Mouse (Mus musculus): ENCODE measurements around the gene Cd63. TPM values are rescaled to one million over a fixed set of nuclear protein-coding genes. Genes with fewer than 3 reads are reported as not detected.

The Cd63 gene
- polyA plus RNA-seq, 1 experiment from 2014 or later, result 195 TPM

DNA sequence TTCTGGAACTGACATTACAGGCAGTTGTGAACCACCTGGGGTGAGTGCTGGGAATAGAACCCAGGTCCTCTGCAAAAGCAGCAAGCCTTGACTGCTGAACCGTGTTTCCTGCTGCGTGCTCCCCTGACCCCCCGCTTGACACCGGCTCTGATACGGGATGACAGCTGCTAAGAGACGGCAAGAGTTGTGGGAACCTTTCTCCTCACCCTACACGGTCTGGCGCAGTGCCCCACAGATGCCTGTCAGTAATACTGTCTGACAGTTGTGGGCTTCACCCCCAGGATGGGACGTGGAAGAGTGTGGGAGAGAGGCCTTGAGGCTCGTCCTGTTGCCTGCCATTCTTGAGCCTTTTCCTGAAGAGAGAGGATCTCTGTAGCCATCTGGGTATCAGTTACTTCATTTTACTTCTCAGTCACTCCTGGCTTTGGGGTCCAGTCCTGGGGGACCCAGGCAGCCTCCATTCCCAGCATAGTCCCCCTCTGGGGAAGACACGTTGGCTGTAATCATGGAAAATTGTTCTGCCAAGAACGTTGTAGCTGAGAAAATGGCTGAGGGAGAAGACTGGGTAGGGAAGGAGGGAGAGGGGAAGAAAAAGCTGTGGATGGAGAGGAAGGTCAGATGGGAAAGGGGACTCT lies 37.1 kb downstream of the Cd63 start:
- Histone ChIP-seq H3K36me3 (no peaks in the 10 kb centered on the region), H3K27ac (replicated peaks) (no peak overlapping the region), H3K9me3 (replicated peaks) (no peaks in the 10 kb centered on the region), H3K4me1 (peaks cover 19% of the 10 kb centered on the region), H3K4me3 (no peak overlapping the region), H3K27me3 (ENCODE audit: low read depth, poor library complexity, severe bottlenecking) (peaks cover 38% of the 10 kb centered on the region)
- DNase-seq (ENCODE audit: low spot score), result no peak
- WGBS, result 73% methylated on average over 12 of the region's 12 CpGs

DNA sequence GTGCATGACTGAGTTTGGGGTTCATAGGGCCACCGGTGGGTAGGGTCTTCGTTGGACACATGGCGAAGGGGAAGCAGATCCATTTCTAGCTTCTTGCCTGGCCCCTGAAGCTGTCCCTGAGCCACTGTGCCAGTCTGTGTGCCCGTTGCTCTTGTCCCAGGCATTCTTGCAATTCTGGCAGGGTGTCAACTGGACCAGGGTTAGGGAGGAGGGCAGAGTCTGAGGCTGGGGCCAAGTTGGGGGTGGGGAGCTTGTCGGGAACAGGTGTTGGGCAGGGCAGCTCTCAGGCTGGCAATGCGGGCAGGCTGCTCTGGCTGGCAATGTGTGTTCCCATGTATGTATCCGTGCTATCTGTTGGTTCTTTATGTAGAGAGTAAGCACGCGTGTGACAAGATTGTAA lies 37.7 kb downstream of the Cd63 start:
- H3K9me3 ChIP-seq (replicated peaks), result no peaks in the 10 kb centered on the region
- H3K4me3 ChIP-seq, result no peak overlapping the region
- H3K27me3 ChIP-seq (ENCODE audit: low read depth, poor library complexity, severe bottlenecking), result peaks cover 33% of the 10 kb centered on the region
- WGBS, result 89% methylated on average over 9 of the region's 9 CpGs
- DNase-seq (ENCODE audit: low spot score), result no peak
- peaks cover 15% of the 10 kb centered on the region for H3K4me1 ChIP-seq
- no peaks in the 10 kb centered on the region for H3K36me3 ChIP-seq
- no peak overlapping the region for H3K27ac ChIP-seq (replicated peaks)

DNA sequence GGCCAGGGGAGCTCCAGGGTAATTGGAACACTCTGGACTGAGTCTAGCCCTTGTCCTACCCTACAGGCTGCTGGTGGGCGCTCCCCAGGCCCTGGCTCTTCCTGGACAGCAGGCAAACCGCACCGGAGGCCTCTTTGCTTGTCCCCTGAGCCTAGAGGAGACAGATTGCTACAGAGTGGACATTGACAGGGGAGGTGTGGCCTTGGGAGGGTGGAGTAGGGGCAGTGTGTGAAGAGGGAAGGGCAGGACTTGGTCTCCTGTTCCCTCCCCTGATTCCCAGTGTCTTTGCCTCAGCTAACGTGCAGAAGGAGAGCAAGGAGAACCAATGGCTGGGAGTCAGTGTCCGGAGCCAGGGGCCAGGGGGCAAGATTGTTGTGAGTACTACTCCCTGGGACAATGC lies 38.2 kb downstream of the Cd63 start:
- DNase-seq (ENCODE audit: low spot score), result no peak
- H3K4me3 ChIP-seq, result no peak overlapping the region
- H3K36me3 ChIP-seq, result no peaks in the 10 kb centered on the region
- WGBS, result 70% methylated on average over 5 of the region's 5 CpGs
- H3K27me3 ChIP-seq (ENCODE audit: low read depth, poor library complexity, severe bottlenecking), result peaks cover 27% of the 10 kb centered on the region
- peaks cover 10% of the 10 kb centered on the region for H3K4me1 ChIP-seq
- no peaks in the 10 kb centered on the region for H3K9me3 ChIP-seq (replicated peaks)
- no peak overlapping the region for H3K27ac ChIP-seq (replicated peaks)

DNA sequence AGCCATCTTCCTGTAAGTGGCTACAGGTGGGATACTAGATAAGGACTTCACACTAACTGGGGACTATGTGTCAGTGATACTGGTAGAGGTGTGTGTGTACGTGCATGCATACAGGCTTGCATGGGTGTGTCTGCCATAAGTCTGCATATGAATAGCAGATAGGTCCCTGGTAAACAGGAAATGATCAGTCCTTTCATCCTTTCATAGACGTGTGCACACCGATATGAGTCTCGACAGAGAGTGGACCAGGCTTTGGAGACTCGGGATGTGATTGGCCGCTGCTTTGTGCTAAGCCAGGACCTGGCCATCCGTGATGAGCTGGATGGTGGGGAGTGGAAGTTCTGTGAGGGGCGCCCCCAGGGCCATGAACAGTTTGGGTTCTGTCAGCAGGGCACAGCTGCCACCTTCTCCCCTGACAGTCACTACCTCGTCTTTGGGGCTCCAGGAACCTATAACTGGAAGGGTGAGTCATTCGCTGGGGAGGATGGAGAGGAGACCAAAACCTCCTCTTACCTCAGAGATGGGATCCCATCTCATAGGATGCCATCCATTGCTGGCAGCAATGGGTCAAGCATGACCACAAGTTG lies 39.8 kb downstream of the Cd63 start:
- Histone ChIP-seq H3K9me3 (replicated peaks) (no peaks in the 10 kb centered on the region), H3K27ac (replicated peaks) (no peak overlapping the region), H3K4me3 (no peak overlapping the region), H3K27me3 (ENCODE audit: low read depth, poor library complexity, severe bottlenecking) (peaks cover 12% of the 10 kb centered on the region), H3K36me3 (no peaks in the 10 kb centered on the region), H3K4me1 (no peaks in the 10 kb centered on the region)
- DNase-seq (ENCODE audit: low spot score), result no peak
- WGBS, result 85% methylated on average over 10 of the region's 10 CpGs

DNA sequence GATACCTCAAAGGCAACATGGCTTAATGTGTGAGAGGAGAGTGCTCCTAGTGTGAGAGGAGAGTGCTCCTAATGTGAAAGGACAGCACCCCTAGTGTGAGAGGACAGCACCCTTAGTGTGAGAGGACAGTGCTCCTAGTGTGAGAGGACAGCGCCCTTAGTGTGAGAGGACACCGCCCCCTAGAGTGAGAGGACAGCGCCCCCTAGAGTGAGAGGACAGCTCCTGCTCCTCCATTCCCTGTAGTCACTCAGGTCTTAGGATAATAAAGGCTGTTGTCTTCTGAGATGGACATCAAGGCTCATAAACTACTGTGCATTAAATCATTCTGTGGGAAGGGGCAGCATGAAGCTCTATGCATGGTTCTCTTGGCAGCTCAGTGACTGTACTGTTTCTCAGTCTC lies 44.9 kb downstream of the Cd63 start:
- H3K27ac ChIP-seq (replicated peaks), result no peak overlapping the region
- H3K36me3 ChIP-seq, result no peaks in the 10 kb centered on the region
- no peaks in the 10 kb centered on the region for H3K27me3 ChIP-seq (ENCODE audit: low read depth, poor library complexity, severe bottlenecking)
- DNase-seq (ENCODE audit: low spot score), result no peak
- WGBS, result 17% methylated on average over 3 of the region's 3 CpGs
- H3K9me3 ChIP-seq (replicated peaks), result no peaks in the 10 kb centered on the region
- no peak overlapping the region for H3K4me3 ChIP-seq
- H3K4me1 ChIP-seq, result no peaks in the 10 kb centered on the region

DNA sequence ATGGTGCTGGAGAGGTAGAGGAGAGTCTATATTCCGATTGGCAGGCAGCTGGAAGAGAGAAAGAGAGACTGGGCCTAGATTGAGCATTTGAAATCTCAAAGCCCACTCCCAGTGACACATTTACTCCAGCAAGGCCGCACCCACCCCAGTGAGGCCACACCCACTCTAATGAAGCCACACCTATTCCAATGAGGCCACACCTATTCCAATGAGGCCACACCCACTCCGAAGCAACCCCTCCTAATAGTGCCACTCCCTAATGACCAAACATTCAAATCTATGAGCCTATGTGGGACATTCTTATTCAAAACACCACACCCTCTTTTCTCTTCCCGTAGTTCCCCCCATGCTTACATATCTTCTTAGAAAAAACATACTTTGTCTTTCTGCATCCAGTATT lies 46.7 kb downstream of the Cd63 start:
- H3K27ac ChIP-seq (replicated peaks), result no peak overlapping the region
- WGBS, result 91% methylated on average over 4 of the region's 4 CpGs
- H3K4me3 ChIP-seq, result no peak overlapping the region
- H3K9me3 ChIP-seq (replicated peaks), result no peaks in the 10 kb centered on the region
- no peaks in the 10 kb centered on the region for H3K36me3 ChIP-seq
- no peaks in the 10 kb centered on the region for H3K27me3 ChIP-seq (ENCODE audit: low read depth, poor library complexity, severe bottlenecking)
- DNase-seq (ENCODE audit: low spot score), result no peak
- no peaks in the 10 kb centered on the region for H3K4me1 ChIP-seq

DNA sequence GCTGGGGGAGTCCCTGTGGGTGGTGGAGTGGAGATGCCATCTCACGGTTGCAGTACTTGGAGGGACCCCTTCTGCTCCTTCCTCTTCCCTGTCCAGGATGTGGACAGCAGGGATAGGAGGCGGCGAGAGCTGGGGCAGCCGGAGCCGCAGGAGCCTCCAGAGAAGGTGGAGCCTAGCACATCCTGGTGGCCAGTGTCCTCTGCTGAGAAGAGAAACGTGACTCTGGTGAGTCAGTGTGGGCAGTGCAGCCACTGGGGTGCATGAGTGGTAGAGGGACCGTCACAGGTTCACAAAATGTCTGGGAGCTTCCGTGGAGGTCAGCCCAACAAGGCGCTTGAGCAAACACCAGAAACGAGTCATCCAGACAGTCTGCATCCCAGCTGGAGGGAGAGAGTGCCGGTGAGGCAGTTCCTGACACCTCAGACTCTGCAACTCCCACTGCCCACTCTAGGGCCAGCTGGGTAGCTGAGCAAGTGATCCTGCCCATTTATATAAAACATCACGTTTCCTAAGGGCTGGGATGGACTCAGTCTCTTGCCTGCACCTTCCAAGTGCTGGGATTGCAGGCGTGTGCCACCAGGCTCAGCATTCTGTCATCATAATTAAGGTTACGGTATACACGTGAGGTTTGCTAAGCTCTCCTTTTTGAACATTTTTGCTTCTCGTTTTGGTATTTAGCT lies 49.6 kb downstream of the Cd63 start:
- Histone ChIP-seq H3K36me3 (no peaks in the 10 kb centered on the region), H3K27ac (replicated peaks) (no peak overlapping the region), H3K4me1 (no peaks in the 10 kb centered on the region), H3K4me3 (no peak overlapping the region), H3K9me3 (replicated peaks) (no peaks in the 10 kb centered on the region), H3K27me3 (ENCODE audit: low read depth, poor library complexity, severe bottlenecking) (no peaks in the 10 kb centered on the region)
- DNase-seq (ENCODE audit: low spot score), result no peak
- 71% methylated on average over 16 of the region's 16 CpGs for WGBS

DNA sequence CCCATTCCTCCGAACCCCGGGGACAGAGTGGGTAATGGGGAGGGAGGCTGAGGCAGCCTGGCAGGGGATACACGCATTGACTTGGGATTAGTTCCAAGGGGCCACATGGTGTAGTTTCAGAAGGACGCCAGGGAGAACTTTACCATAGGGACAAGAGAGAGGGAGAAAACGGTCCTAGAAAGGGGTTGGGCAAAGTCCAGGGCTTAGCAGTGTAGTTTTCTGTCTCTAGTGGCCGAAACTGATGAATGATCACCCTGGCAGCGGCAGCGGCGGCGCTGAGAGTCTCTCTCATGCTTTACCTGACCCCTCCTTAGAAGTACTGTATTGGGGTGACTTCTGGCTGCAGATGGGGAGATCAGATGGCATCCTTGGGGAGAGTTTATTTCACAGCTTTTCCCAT lies 57.6 kb downstream of the Cd63 start:
- no peaks in the 10 kb centered on the region for H3K36me3 ChIP-seq
- H3K27me3 ChIP-seq (ENCODE audit: low read depth, poor library complexity, severe bottlenecking), result no peaks in the 10 kb centered on the region
- no peak for DNase-seq (ENCODE audit: low spot score)
- H3K4me1 ChIP-seq, result no peaks in the 10 kb centered on the region
- 77% methylated on average over 10 of the region's 10 CpGs for WGBS
- H3K27ac ChIP-seq (replicated peaks), result no peak overlapping the region
- H3K9me3 ChIP-seq (replicated peaks), result no peaks in the 10 kb centered on the region
- no peak overlapping the region for H3K4me3 ChIP-seq

DNA sequence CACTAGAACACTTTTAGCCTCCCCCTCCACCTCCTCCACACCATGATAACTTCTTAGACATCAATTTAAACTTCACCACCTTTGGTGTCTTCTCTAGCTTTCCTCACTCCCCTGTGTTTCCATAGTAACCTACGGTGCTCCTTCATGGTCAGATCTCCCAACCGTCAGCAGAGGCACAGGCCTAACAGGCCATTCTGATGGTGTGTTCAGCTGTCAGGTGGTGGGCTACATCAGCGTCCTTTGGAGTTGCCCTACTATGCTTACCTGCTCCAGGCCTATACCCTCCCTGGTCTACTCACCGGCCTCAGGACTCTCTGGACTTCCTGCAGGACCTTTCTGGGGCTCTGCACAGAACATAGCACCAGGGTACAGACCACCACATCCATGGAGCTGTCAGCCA lies 59.4 kb downstream of the Cd63 start:
- WGBS, result 82% methylated on average over 4 of the region's 4 CpGs
- H3K4me1 ChIP-seq, result no peaks in the 10 kb centered on the region
- H3K9me3 ChIP-seq (replicated peaks), result no peaks in the 10 kb centered on the region
- no peak overlapping the region for H3K4me3 ChIP-seq
- H3K27me3 ChIP-seq (ENCODE audit: low read depth, poor library complexity, severe bottlenecking), result no peaks in the 10 kb centered on the region
- H3K36me3 ChIP-seq, result no peaks in the 10 kb centered on the region
- no peak for DNase-seq (ENCODE audit: low spot score)
- H3K27ac ChIP-seq (replicated peaks), result no peak overlapping the region

DNA sequence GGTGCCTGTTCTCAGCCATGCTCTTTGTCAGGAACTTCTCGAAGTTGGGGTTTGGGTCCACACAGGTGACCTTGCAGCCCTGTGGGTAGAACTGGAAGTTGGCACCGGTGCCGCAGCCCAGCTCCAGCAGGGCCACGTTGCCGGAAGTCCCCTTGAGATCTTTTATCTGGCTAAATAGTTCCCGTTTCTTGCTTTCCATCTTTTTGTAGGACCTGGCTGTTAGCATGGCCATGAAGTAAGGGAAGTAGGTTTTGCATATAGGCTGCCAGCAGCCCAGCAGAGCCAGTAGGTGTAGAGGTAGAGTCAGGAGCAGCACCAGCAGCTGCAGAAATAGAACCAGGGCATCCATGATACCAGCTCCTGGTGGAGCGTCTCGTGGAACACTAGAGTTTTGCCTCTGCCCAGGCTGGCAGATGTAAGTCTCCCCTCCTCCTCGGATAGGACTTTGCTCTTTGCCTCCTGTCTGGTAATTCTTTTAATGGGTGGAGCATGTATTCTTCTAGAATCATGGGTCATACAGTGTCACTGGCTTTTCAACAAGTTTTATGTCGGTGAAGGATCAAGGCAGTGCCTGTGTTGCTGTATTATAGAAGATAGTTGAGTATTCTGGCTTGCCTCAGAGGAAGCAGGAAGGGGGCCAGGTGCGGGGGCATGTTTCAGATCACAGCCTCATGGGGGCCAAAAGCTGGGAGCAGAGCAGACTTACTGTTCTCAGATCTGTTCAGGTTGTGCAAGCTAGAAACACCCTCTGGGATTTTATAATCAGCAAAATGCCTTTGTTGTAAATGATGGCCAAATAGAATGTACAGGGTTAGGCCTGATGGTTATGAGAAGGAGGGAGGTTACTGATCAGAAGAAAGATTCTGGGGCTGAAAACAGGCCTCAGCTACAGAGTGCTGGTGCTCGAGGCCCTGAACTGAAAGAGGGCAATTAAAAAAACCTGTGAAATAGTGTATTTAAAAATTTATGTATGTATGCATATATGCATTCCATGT lies 60.1 kb downstream of the Cd63 start, which contains the start of gene Mettl7b:
TSS of gene Mettl7b (minus strand) at position 399 of the 995 bp plus-strand sequence.
- H3K4me1 ChIP-seq, result no peaks in the 10 kb centered on the region
- WGBS, result 89% methylated on average over 12 of the region's 12 CpGs
- no peak within 1 kb of the TSS for H3K27ac ChIP-seq (replicated peaks)
- no peaks in the 10 kb centered on the region for H3K9me3 ChIP-seq (replicated peaks)
- DNase-seq (ENCODE audit: low spot score), result no peak
- H3K4me3 ChIP-seq, result no peak within 1 kb of the TSS
- H3K36me3 ChIP-seq, result no peaks in the 10 kb centered on the region
- H3K27me3 ChIP-seq (ENCODE audit: low read depth, poor library complexity, severe bottlenecking), result no peaks in the 10 kb centered on the region

All from midbrain, embryonic 10.5 days (tissue).